Mouse (Mus musculus): Measurements from ENCODE around the gene Tfap2b. TPM values are rescaled to one million over a fixed set of nuclear protein-coding genes. Genes with fewer than 3 reads are reported as not detected.

The Tfap2b gene
- polyA plus RNA-seq, 1 experiment from 2014 or later: 0.31 TPM

GRCm38 (mm10) chr1:19232743-19233142 lies 24.0 kb downstream of the Tfap2b start:
- no peaks in the 10 kb centered on the region for H3K4me1 ChIP-seq (replicated peaks)
- no peaks in the 10 kb centered on the region for H3K36me3 ChIP-seq
- H3K4me3 ChIP-seq: no peak overlapping the region
- H3K9ac ChIP-seq: no peak overlapping the region
- no peak overlapping the region for H3K4me2 ChIP-seq
- no peak for ATAC-seq (ENCODE audit: insufficient number of reproducible peaks, low FRiP score)
- WGBS: 4% methylated on average over 1 of the region's 1 CpGs
- peaks cover 83% of the 10 kb centered on the region for H3K27me3 ChIP-seq (replicated peaks)
- no peaks in the 10 kb centered on the region for H3K9me3 ChIP-seq (replicated peaks)
- no peak overlapping the region for H3K27ac ChIP-seq (ENCODE audit: poor library complexity, severe bottlenecking)

GRCm38 (mm10) chr1:19233857-19234256 lies 25.1 kb downstream of the Tfap2b start:
- Histone ChIP-seq H3K4me1 (replicated peaks) (no peaks in the 10 kb centered on the region), H3K9ac (no peak overlapping the region), H3K27me3 (replicated peaks) (peaks cover 79% of the 10 kb centered on the region), H3K4me3 (no peak overlapping the region), H3K36me3 (no peaks in the 10 kb centered on the region), H3K4me2 (no peak overlapping the region), H3K9me3 (replicated peaks) (no peaks in the 10 kb centered on the region), H3K27ac (ENCODE audit: poor library complexity, severe bottlenecking) (no peak overlapping the region)
- no peak for ATAC-seq (ENCODE audit: insufficient number of reproducible peaks, low FRiP score)
- WGBS: 2% methylated on average over 19 of the region's 19 CpGs

GRCm38 (mm10) chr1:19234432-19235205 lies 25.9 kb downstream of the Tfap2b start:
- Histone ChIP-seq H3K4me2 (no peak overlapping the region), H3K4me3 (no peak overlapping the region), H3K9ac (no peak overlapping the region), H3K4me1 (replicated peaks) (no peaks in the 10 kb centered on the region), H3K27ac (ENCODE audit: poor library complexity, severe bottlenecking) (no peak overlapping the region), H3K36me3 (no peaks in the 10 kb centered on the region), H3K9me3 (replicated peaks) (no peaks in the 10 kb centered on the region), H3K27me3 (replicated peaks) (peaks cover 77% of the 10 kb centered on the region)
- WGBS: under 1% methylated on average over 31 of the region's 31 CpGs
- no peak for ATAC-seq (ENCODE audit: insufficient number of reproducible peaks, low FRiP score)

- Histone ChIP-seq H3K27me3 (replicated peaks) (peaks cover 83% of the 10 kb centered on the region), H3K9ac (no peak overlapping the region), H3K9me3 (replicated peaks) (no peaks in the 10 kb centered on the region), H3K36me3 (no peaks in the 10 kb centered on the region), H3K4me1 (replicated peaks) (0 out of 2 replicates have a peak, but pooled peaks cover 2% of the 10 kb centered on the region), H3K27ac (ENCODE audit: poor library complexity, severe bottlenecking) (no peak overlapping the region), H3K4me3 (no peak overlapping the region), H3K4me2 (no peak overlapping the region)
- WGBS: 4% methylated on average over 5 of the region's 5 CpGs
- ATAC-seq (ENCODE audit: insufficient number of reproducible peaks, low FRiP score): no peak
Observed at GRCm38 (mm10) chr1:19236051-19236450, 27.3 kb downstream of the Tfap2b start.

- under 1% methylated on average over 21 of the region's 21 CpGs for WGBS
- Histone ChIP-seq H3K9ac (no peak overlapping the region), H3K27me3 (replicated peaks) (peaks cover 82% of the 10 kb centered on the region), H3K9me3 (replicated peaks) (no peaks in the 10 kb centered on the region), H3K4me1 (replicated peaks) (0 out of 2 replicates have a peak, but pooled peaks cover 4% of the 10 kb centered on the region), H3K4me3 (no peak overlapping the region), H3K27ac (ENCODE audit: poor library complexity, severe bottlenecking) (no peak overlapping the region), H3K36me3 (no peaks in the 10 kb centered on the region), H3K4me2 (no peak overlapping the region)
- no peak for ATAC-seq (ENCODE audit: insufficient number of reproducible peaks, low FRiP score)
Observed at GRCm38 (mm10) chr1:19236591-19236990, 27.9 kb downstream of the Tfap2b start.

- Histone ChIP-seq H3K4me2 (no peak overlapping the region), H3K27ac (ENCODE audit: poor library complexity, severe bottlenecking) (no peak overlapping the region), H3K36me3 (no peaks in the 10 kb centered on the region), H3K4me1 (replicated peaks) (0 out of 2 replicates have a peak, but pooled peaks cover 4% of the 10 kb centered on the region), H3K9ac (no peak overlapping the region), H3K4me3 (no peak overlapping the region), H3K9me3 (replicated peaks) (no peaks in the 10 kb centered on the region), H3K27me3 (replicated peaks) (peaks cover 82% of the 10 kb centered on the region)
- 3% methylated on average over 9 of the region's 9 CpGs for WGBS
- ATAC-seq (ENCODE audit: insufficient number of reproducible peaks, low FRiP score): no peak
Observed at GRCm38 (mm10) chr1:19237061-19237460, 28.3 kb downstream of the Tfap2b start.

GRCm38 (mm10) chr1:19237721-19238410 lies 29.2 kb downstream of the Tfap2b start:
- H3K9me3 ChIP-seq (replicated peaks): no peaks in the 10 kb centered on the region
- H3K27ac ChIP-seq (ENCODE audit: poor library complexity, severe bottlenecking): no peak overlapping the region
- H3K4me2 ChIP-seq: no peak overlapping the region
- no peak for ATAC-seq (ENCODE audit: insufficient number of reproducible peaks, low FRiP score)
- H3K9ac ChIP-seq: no peak overlapping the region
- no peak overlapping the region for H3K4me3 ChIP-seq
- WGBS: 3% methylated on average over 8 of the region's 8 CpGs
- peaks cover 82% of the 10 kb centered on the region for H3K27me3 ChIP-seq (replicated peaks)
- H3K4me1 ChIP-seq (replicated peaks): 0 out of 2 replicates have a peak, but pooled peaks cover 4% of the 10 kb centered on the region
- H3K36me3 ChIP-seq: no peaks in the 10 kb centered on the region

GRCm38 (mm10) chr1:19240054-19240453 lies 31.3 kb downstream of the Tfap2b start:
- H3K27me3 ChIP-seq (replicated peaks): peaks cover 77% of the 10 kb centered on the region
- 0 out of 2 replicates have a peak, but pooled peaks cover 4% of the 10 kb centered on the region for H3K4me1 ChIP-seq (replicated peaks)
- H3K27ac ChIP-seq (ENCODE audit: poor library complexity, severe bottlenecking): no peak overlapping the region
- no peak for ATAC-seq (ENCODE audit: insufficient number of reproducible peaks, low FRiP score)
- no peaks in the 10 kb centered on the region for H3K36me3 ChIP-seq
- H3K4me2 ChIP-seq: no peak overlapping the region
- no peak overlapping the region for H3K9ac ChIP-seq
- no peak overlapping the region for H3K4me3 ChIP-seq
- H3K9me3 ChIP-seq (replicated peaks): no peaks in the 10 kb centered on the region

- Histone ChIP-seq H3K36me3 (no peaks in the 10 kb centered on the region), H3K9me3 (replicated peaks) (no peaks in the 10 kb centered on the region), H3K4me2 (peak overlapping the region; percentile 67), H3K9ac (no peak overlapping the region), H3K4me1 (replicated peaks) (0 out of 2 replicates have a peak, but pooled peaks cover 4% of the 10 kb centered on the region), H3K4me3 (peak overlapping the region; percentile 40), H3K27me3 (replicated peaks) (peaks cover 67% of the 10 kb centered on the region), H3K27ac (ENCODE audit: poor library complexity, severe bottlenecking) (no peak overlapping the region)
- WGBS: under 1% methylated on average over 20 of the region's 20 CpGs
- no peak for ATAC-seq (ENCODE audit: insufficient number of reproducible peaks, low FRiP score)
Observed at GRCm38 (mm10) chr1:19241316-19241715, 32.6 kb downstream of the Tfap2b start.

- peak overlapping the region; percentile 67; the same call in 1 of the 2 replicates for H3K4me2 ChIP-seq
- H3K36me3 ChIP-seq: no peaks in the 10 kb centered on the region
- 6% methylated on average over 8 of the region's 8 CpGs for WGBS
- H3K27ac ChIP-seq (ENCODE audit: poor library complexity, severe bottlenecking): no peak overlapping the region
- no peak for ATAC-seq (ENCODE audit: insufficient number of reproducible peaks, low FRiP score)
- H3K4me1 ChIP-seq (replicated peaks): 0 out of 2 replicates have a peak, but pooled peaks cover 4% of the 10 kb centered on the region
- no peak overlapping the region for H3K9ac ChIP-seq
- H3K9me3 ChIP-seq (replicated peaks): no peaks in the 10 kb centered on the region
- H3K4me3 ChIP-seq: no peak overlapping the region
- peaks cover 60% of the 10 kb centered on the region for H3K27me3 ChIP-seq (replicated peaks)
Observed at GRCm38 (mm10) chr1:19242021-19242420, 33.3 kb downstream of the Tfap2b start.

- no peak overlapping the region for H3K4me3 ChIP-seq
- no peaks in the 10 kb centered on the region for H3K36me3 ChIP-seq
- peaks cover 37% of the 10 kb centered on the region for H3K27me3 ChIP-seq (replicated peaks)
- no peak for ATAC-seq (ENCODE audit: insufficient number of reproducible peaks, low FRiP score)
- WGBS: 51% methylated on average over 4 of the region's 4 CpGs
- no peak overlapping the region for H3K4me2 ChIP-seq
- no peak overlapping the region for H3K9ac ChIP-seq
- H3K4me1 ChIP-seq (replicated peaks): 0 out of 2 replicates have a peak, but pooled peaks cover 4% of the 10 kb centered on the region
- H3K9me3 ChIP-seq (replicated peaks): no peaks in the 10 kb centered on the region
- no peak overlapping the region for H3K27ac ChIP-seq (ENCODE audit: poor library complexity, severe bottlenecking)
Observed at GRCm38 (mm10) chr1:19245032-19245431, 36.3 kb downstream of the Tfap2b start.

All from heart, embryonic 12.5 days (tissue).